Mouse (Mus musculus) CH12.LX (cell line): ENCODE data around the gene Cox14. TPM values are rescaled to one million over a fixed set of nuclear protein-coding genes. Genes with fewer than 3 reads are reported as not detected.
"Not testable (repeated sequence)": the region's sequence is repeated elsewhere in the genome, so short reads cannot be mapped to it uniquely, and the experiment has no call there.

Source experiments
- DNase-seq: peaks from one replicate; pipeline ENCODE4 v3.0.0-alpha.2; 2013; ENCODE audit errors: extremely low read depth
- H3K27ac ChIP-seq: 2 replicates; pipeline ENCODE4 v1.5.1; 2012; ENCODE audit warnings: low read depth, mild to moderate bottlenecking, control low read depth, moderate library complexity; ENCODE audit not compliant: insufficient read depth
- H3K27me3 ChIP-seq: replicated peaks from 2 replicates; pipeline ENCODE3; 2012; ENCODE audit warnings: inconsistent platforms
- H3K36me3 ChIP-seq, 2 experiments: replicated peaks in 1 of 2; 2 replicates each; pipeline versions ENCODE3 to v1.6.1; 2012; ENCODE audit warnings: inconsistent platforms in 1 of 2, low read length in 1 of 2, mild to moderate bottlenecking in 1 of 2, mixed read lengths in 1 of 2, moderate library complexity in 1 of 2; ENCODE audit not compliant: control insufficient read depth in 1 of 2, insufficient read depth in 1 of 2
- H3K4me1 ChIP-seq, 2 experiments: 2 replicates each; pipeline ENCODE4 v1.6.1; 2012; ENCODE audit warnings: inconsistent platforms in 1 of 2, moderate library complexity in 1 of 2; ENCODE audit not compliant: insufficient read depth in 2 of 2, control insufficient read depth in 1 of 2
- H3K4me2 ChIP-seq: 2 replicates; pipeline ENCODE4 v1.6.1; 2012; ENCODE audit warnings: low read depth, mild to moderate bottlenecking, control low read depth; ENCODE audit not compliant: poor library complexity, insufficient read depth, severe bottlenecking
- H3K4me3 ChIP-seq, 3 experiments: fragments of 150-350 bp in 1 of 3; sonication (generic) in 1 of 3; replicated peaks in 1 of 3; 2 replicates each; pipeline versions ENCODE3 to v1.5.1; 2011 to 2012; ENCODE audit warnings: low read depth in 2 of 3, low read length in 2 of 3, mild to moderate bottlenecking in 2 of 3, moderate library complexity in 2 of 3, control low read depth in 1 of 3, improper control_type of control experiment in 1 of 3, inconsistent platforms in 1 of 3, mixed read lengths in 1 of 3; ENCODE audit not compliant: poor library complexity in 1 of 3
- H3K79me2 ChIP-seq: replicated peaks from 2 replicates; pipeline ENCODE4 v1.6.1; 2012; ENCODE audit warnings: mild to moderate bottlenecking, moderate library complexity; ENCODE audit not compliant: control insufficient read depth, poor library complexity, insufficient read depth, severe bottlenecking; ENCODE audit errors: extremely low read depth
- H3K9ac ChIP-seq: 2 replicates; pipeline ENCODE4 v1.6.1; 2012; ENCODE audit warnings: low read depth, mild to moderate bottlenecking, control low read depth, moderate library complexity; ENCODE audit not compliant: insufficient read depth
- H3K9me3 ChIP-seq: replicated peaks from 2 replicates; pipeline ENCODE3; 2012; ENCODE audit warnings: low read length, inconsistent platforms, mixed read lengths
- BHLHE40 ChIP-seq: IDR thresholded peaks from 2 replicates; pipeline ENCODE4 v1.6.1; 2011; ENCODE audit warnings: mild to moderate bottlenecking, low read depth, low read length, improper control_type of control experiment
- CHD1 ChIP-seq: IDR thresholded peaks from 2 replicates; pipeline ENCODE4 v1.6.1; 2012; ENCODE audit warnings: low read depth, low read length, improper control_type of control experiment, inconsistent platforms
- CTCF ChIP-seq, 2 experiments: IDR thresholded peaks in 1 of 2; conservative IDR thresholded peaks in 1 of 2; 2 replicates each; pipeline ENCODE4 v1.5.1; 2011 to 2012; ENCODE audit warnings: low read depth in 2 of 2, low read length in 2 of 2, improper control_type of control experiment in 1 of 2, inconsistent platforms in 1 of 2, mild to moderate bottlenecking in 1 of 2, moderate library complexity in 1 of 2
- ELF1 ChIP-seq: IDR thresholded peaks from 2 replicates; pipeline ENCODE4 v1.6.1; 2014; ENCODE audit warnings: low read depth, mild to moderate bottlenecking, inconsistent platforms, low read length, improper control_type of control experiment
- HCFC1 ChIP-seq: IDR thresholded peaks from 2 replicates; pipeline ENCODE4 v1.6.1; 2012; ENCODE audit warnings: low read depth, mild to moderate bottlenecking, inconsistent platforms, low read length, improper control_type of control experiment
- KAT2A ChIP-seq: IDR thresholded peaks from 2 replicates; pipeline ENCODE4 v1.6.1; 2012; ENCODE audit warnings: low read length, improper control_type of control experiment, inconsistent platforms; ENCODE audit not compliant: insufficient replicate concordance
- NELFE ChIP-seq: IDR thresholded peaks from 2 replicates; pipeline ENCODE4 v1.6.1; 2011; ENCODE audit warnings: low read depth, low read length, improper control_type of control experiment
- PAX5 ChIP-seq: IDR thresholded peaks from 2 replicates; pipeline ENCODE4 v1.6.1; 2012; ENCODE audit warnings: low read length, inconsistent platforms, mixed read lengths
- POLR2AphosphoS2 ChIP-seq: IDR thresholded peaks from 2 replicates; pipeline ENCODE4 v1.6.1; 2011; ENCODE audit warnings: low read depth, low read length, improper control_type of control experiment
- RAD21 ChIP-seq: IDR thresholded peaks from 2 replicates; pipeline ENCODE4 v1.6.1; 2011; ENCODE audit warnings: low read depth, mild to moderate bottlenecking, low read length, improper control_type of control experiment, moderate library complexity
- SIN3A ChIP-seq: IDR thresholded peaks from 2 replicates; pipeline ENCODE4 v1.6.1; 2012; ENCODE audit warnings: low read length, improper control_type of control experiment, inconsistent platforms
- SMC3 ChIP-seq: IDR thresholded peaks from 2 replicates; pipeline ENCODE4 v1.6.1; 2011; ENCODE audit warnings: low read depth, low read length, improper control_type of control experiment
- USF1 ChIP-seq: IDR thresholded peaks from 2 replicates; pipeline ENCODE4 v1.6.1; 2014; ENCODE audit warnings: low read depth, mild to moderate bottlenecking, inconsistent platforms, low read length, improper control_type of control experiment
- ZMIZ1 ChIP-seq: IDR thresholded peaks from 2 replicates; pipeline ENCODE4 v1.6.1; 2012; ENCODE audit warnings: low read depth, mild to moderate bottlenecking, inconsistent platforms, low read length, improper control_type of control experiment
- ZNF384 ChIP-seq: IDR thresholded peaks from 2 replicates; pipeline ENCODE4 v1.6.1; 2012; ENCODE audit warnings: low read depth, low read length, improper control_type of control experiment, inconsistent platforms
- dilution Hi-C: fragments of 300-500 bp; cut with MboI; formaldehyde crosslinking; loops from 2 replicates; pipeline ENCODE4 v1.14.3; 2020; ENCODE audit warnings: low sequenced_read_pairs; ENCODE audit not compliant: extremely low pct_unique_long_range_greater_than_20kb, extremely low pct_ligation_motif_present
- in situ Hi-C: fragments of 300-500 bp; cut with MboI; formaldehyde crosslinking; loops from 3 replicates; pipeline ENCODE4 v1.14.3; 2019; ENCODE audit warnings: low sequenced_read_pairs, low pct_ligation_motif_present, low pct_unique_long_range_greater_than_20kb, mixed read lengths
- polyA plus RNA-seq: library from polyadenylated mRNA; unstranded; fragments of >175 nt; gene quantifications from 2 replicates; pipeline ENCODE4 v1.2.1, GENCODE M21; 2012; ENCODE audit warnings: low read depth; ENCODE audit not compliant: insufficient read length
- total RNA-seq, 2 experiments: library from RNA; depleted of rRNA; stranded (reverse); fragments of 300-350 nt in 1 of 2; fragments of >200 nt in 1 of 2; gene quantifications; 2 replicates each; pipeline ENCODE4 v1.2.3; 2012 to 2014

Cox14 gene
- total and polyA plus RNA-seq, 3 experiments, result 98.8 to 140 (median 119) TPM

DNA sequence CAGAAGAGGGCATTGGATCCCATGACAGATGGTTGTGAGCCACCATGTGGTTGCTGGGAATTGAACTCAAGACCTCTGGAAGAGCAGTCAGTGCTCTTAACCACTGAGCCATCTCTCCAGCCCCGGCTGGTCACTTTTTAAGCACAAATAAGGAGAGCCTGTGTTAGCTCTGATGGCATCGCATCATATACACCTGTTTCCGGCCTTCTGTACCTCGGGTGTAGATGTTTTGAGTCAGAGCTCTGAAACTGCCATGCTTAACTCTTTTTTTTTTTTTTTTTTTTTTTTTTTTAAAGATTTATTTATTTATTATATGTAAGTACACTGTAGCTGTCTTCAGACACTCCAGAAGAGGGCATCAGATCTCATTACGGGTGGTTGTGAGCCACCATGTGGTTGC lies 1.6 kb downstream of the Cox14 start:
- dilution Hi-C loops, H3K27me3 ChIP-seq, H3K9me3 ChIP-seq, H3K9ac ChIP-seq, H3K4me3 ChIP-seq: not testable (repeated sequence)
- Histone ChIP-seq H3K4me2 (peak overlapping the region; percentile 81; the same call in 1 of the 2 replicates), H3K36me3 (peaks cover 16 to 56% of the 10 kb centered on the region in 2 experiments), H3K79me2 (peaks cover 11% of the 10 kb centered on the region; the same call in 1 of the 2 replicates), H3K4me1 (peaks cover 4 to 23% of the 10 kb centered on the region in 2 experiments; a peak in 2 of 4 replicates)
- peak; percentile 24 for DNase-seq
- TF ChIP-seq ZNF384, result peak; percentile 50
- TF ChIP-seq, all 38 proteins: peak for 1; not testable (repeated sequence) for 37
- in situ Hi-C loops, result loop anchor here (5.0 kb wide), 2 partner anchors 45 to 180 kb away; partner anchors contain the start of gene Cers5
- not testable (repeated sequence) for H3K27ac ChIP-seq

DNA sequence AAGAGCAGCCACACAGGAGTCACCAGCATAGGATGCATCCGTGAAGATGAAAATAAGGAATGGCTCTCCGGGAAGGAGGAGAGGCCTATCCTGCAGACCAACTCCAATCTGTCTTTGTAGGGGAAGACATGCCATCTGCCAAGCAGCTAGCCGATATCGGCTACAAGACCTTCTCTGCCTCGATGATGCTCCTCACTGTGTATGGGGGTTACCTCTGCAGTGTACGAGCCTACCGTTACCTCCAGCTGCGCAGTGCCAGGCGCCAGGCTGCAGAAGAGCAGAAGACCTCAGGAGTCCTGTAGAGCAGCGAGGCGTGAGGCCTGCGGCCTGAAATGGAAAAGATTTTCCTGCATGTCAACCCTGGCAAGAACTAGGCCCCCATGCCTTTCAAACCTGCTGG lies 2.1 kb downstream of the Cox14 start:
- H3K4me1 ChIP-seq, result peaks cover 4 to 23% of the 10 kb centered on the region in 2 experiments; a peak in 2 of 4 replicates
- peaks cover 11% of the 10 kb centered on the region; the same call in 1 of the 2 replicates for H3K79me2 ChIP-seq
- in situ Hi-C loops (loop anchor here (5.0 kb wide), 2 partner anchors 45 to 180 kb away; partner anchors contain the start of gene Cers5), dilution Hi-C loops (no loop called here)
- no peak overlapping the region for H3K4me2 ChIP-seq
- peaks cover 16 to 56% of the 10 kb centered on the region in 2 experiments for H3K36me3 ChIP-seq
- H3K9ac ChIP-seq, result no peak overlapping the region
- H3K27ac ChIP-seq, result no peak overlapping the region
- TF ChIP-seq SIN3A (no peak), ELF1 (no peak), USF1 (no peak), BHLHE40 (no peak), CTCF (conservative IDR thresholded peaks at IDR 0.05 in 1 of 2, IDR thresholded peaks at IDR 0.05 in 1 of 2; ENCODE audit: low read depth in 2 of 2, low read length in 2 of 2) (no peak), PAX5 (no peak), CHD1 (no peak), NELFE (no peak), POLR2AphosphoS2 (no peak), ZMIZ1 (no peak), KAT2A (no peak), RAD21 (no peak), HCFC1 (no peak), SMC3 (no peak)
- H3K27me3 ChIP-seq, result no peaks in the 10 kb centered on the region
- peaks cover 4% of the 10 kb centered on the region for H3K9me3 ChIP-seq
- no peak overlapping the region for H3K4me3 ChIP-seq
- DNase-seq, result no peak
